Mouse (Mus musculus) heart, postnatal 0 days (tissue): ENCODE data around the gene Ces1b. TPM values are rescaled to one million over a fixed set of nuclear protein-coding genes. Genes with fewer than 3 reads are reported as not detected.

ENCODE experiments used
- ATAC-seq: fragments of 200-750 bp; cut with Nextera tagmentation; 2 replicates; pipeline ENCODE4 v1.8.0; 2017; ENCODE audit warnings: low read depth, moderate number of reproducible peaks, moderate library complexity; ENCODE audit not compliant: insufficient read depth
- DNase-seq: peaks from one replicate; pipeline ENCODE4 v3.0.0-alpha.2; 2016; ENCODE audit warnings: low spot score
- H3K27ac ChIP-seq: fragments of 300-500 bp; sonication (generic); 2 replicates; pipeline ENCODE4 v1.5.1; 2014; ENCODE audit warnings: low read depth, mild to moderate bottlenecking
- H3K27me3 ChIP-seq: fragments of 300-500 bp; sonication (generic); 2 replicates; pipeline ENCODE4 v1.6.1; 2014; ENCODE audit warnings: low read length, mixed read lengths; ENCODE audit not compliant: control insufficient read depth, insufficient read depth
- H3K36me3 ChIP-seq: fragments of 300-500 bp; sonication (generic); replicated peaks from 2 replicates; pipeline ENCODE4 v1.6.1; 2014; ENCODE audit warnings: low read length, mixed read lengths; ENCODE audit not compliant: control insufficient read depth, insufficient read depth
- H3K4me1 ChIP-seq: fragments of 300-500 bp; sonication (generic); 2 replicates; pipeline ENCODE4 v1.6.1; 2014; ENCODE audit warnings: antibody characterized with exemption; ENCODE audit not compliant: control insufficient read depth, insufficient read depth
- H3K4me2 ChIP-seq: fragments of 300-500 bp; sonication (generic); 2 replicates; pipeline ENCODE4 v1.6.1; 2014; ENCODE audit warnings: low read depth, mild to moderate bottlenecking, low read length, moderate library complexity
- H3K4me3 ChIP-seq: fragments of 300-500 bp; sonication (generic); 2 replicates; pipeline ENCODE4 v1.5.1; 2014; ENCODE audit warnings: low read depth, low read length
- H3K9ac ChIP-seq: fragments of 300-500 bp; sonication (generic); replicated peaks from 2 replicates; pipeline ENCODE4 v1.6.1; 2014; ENCODE audit warnings: low read depth, low read length, mixed read lengths
- H3K9me3 ChIP-seq: fragments of 300-500 bp; sonication (generic); replicated peaks from 2 replicates; pipeline ENCODE4 v1.6.1; 2016; ENCODE audit warnings: low read length; ENCODE audit not compliant: control insufficient read depth
- CTCF ChIP-seq: IDR thresholded peaks from 2 replicates; pipeline ENCODE4 v1.5.1; 2016; ENCODE audit warnings: antibody characterized with exemption, control low read depth, low read depth
- EP300 ChIP-seq: IDR thresholded peaks from 2 replicates; pipeline ENCODE4 v1.6.1; 2016; ENCODE audit warnings: antibody characterized with exemption, low read depth
- WGBS: fragments of 180-500 bp; shearing (Covaris S2); extraction: QIAGEN DNeasy Blood & Tissue Kit; methylation state at CpG from one replicate; pipeline ENCODE4 v1.1.7; 2014; 5-methylcytosine and 5-hydroxymethylcytosine counted together
- polyA plus RNA-seq: library from polyadenylated mRNA; unstranded; fragments of >200 nt; fragmentation: Nextera tagmentation; extraction: Ambion mirVana; gene quantifications from 2 replicates; pipeline ENCODE4 v1.2.1, GENCODE M21; 2015
- total RNA-seq: library from RNA; depleted of rRNA; stranded (reverse); fragments of >200 nt; gene quantifications from 2 replicates; pipeline ENCODE4 v1.2.3, GENCODE M21; 2014; ENCODE audit warnings: low replicate concordance; rRNA removed

The Ces1b gene
- not detected in 2 replicates for total RNA-seq
- not detected in 2 replicates for polyA plus RNA-seq

GRCm38 (mm10) chr8:93079887-93080286, at the start of gene Ces1b:
Gene Ces1b (minus strand): TSS chr8:93080017.
- H3K27ac ChIP-seq: no peak within 1 kb of the TSS
- H3K4me2 ChIP-seq: no peak within 1 kb of the TSS
- TF ChIP-seq EP300: no peak
- TF ChIP-seq CTCF: no peak
- no peaks in the 10 kb centered on the region for H3K9me3 ChIP-seq
- DNase-seq: no peak
- H3K4me1 ChIP-seq: no peaks in the 10 kb centered on the region
- WGBS: 49% methylated on average over 2 of the region's 2 CpGs
- no peaks in the 10 kb centered on the region for H3K36me3 ChIP-seq
- H3K27me3 ChIP-seq: no peaks in the 10 kb centered on the region
- ATAC-seq: no peak
- H3K4me3 ChIP-seq: no peak within 1 kb of the TSS
- H3K9ac ChIP-seq: no peak within 1 kb of the TSS

- 66% methylated on average over 2 of the region's 2 CpGs for WGBS
- no peak for DNase-seq
These were observed 46.7 kb upstream of the Ces1b start for GRCm38 (mm10) chr8:93126476-93126875.

DNA sequence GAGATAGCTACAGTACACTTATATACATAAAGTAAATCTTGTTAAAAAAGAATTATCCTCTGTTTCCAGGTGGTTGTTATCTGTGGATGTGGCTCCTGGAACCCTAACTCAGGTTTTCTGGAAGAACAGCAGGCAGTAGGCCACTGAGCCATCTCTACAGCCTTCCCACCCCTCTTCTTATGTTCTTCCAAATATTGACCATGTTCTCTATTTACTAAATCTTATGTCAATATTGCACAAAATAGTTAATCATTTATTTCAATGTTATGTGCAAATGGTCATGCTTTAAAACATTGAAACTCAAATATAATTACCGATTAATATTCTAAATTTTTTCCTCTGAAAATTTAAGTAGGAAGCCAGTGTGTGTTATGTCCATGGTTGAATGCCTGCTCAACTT, 42.2 kb upstream of the Ces1b start:
- DNase-seq (no peak), ATAC-seq (no peak)
- no peaks in the 10 kb centered on the region for H3K9me3 ChIP-seq
- no peaks in the 10 kb centered on the region for H3K36me3 ChIP-seq
- H3K4me1 ChIP-seq: no peaks in the 10 kb centered on the region
- TF ChIP-seq EP300 (no peak), CTCF (no peak)
- H3K4me3 ChIP-seq: no peak overlapping the region
- H3K27ac ChIP-seq: no peak overlapping the region
- WGBS: 67% methylated on average over 1 of the region's 1 CpGs
- no peak overlapping the region for H3K9ac ChIP-seq
- H3K4me2 ChIP-seq: no peak overlapping the region
- no peaks in the 10 kb centered on the region for H3K27me3 ChIP-seq

More at GRCm38 (mm10) chr8:93126476-93126875, 46.7 kb upstream of the Ces1b start:
- Histone ChIP-seq H3K36me3 (no peaks in the 10 kb centered on the region), H3K4me3 (no peak overlapping the region), H3K9me3 (no peaks in the 10 kb centered on the region), H3K9ac (no peak overlapping the region), H3K4me1 (no peaks in the 10 kb centered on the region), H3K27ac (no peak overlapping the region), H3K4me2 (no peak overlapping the region), H3K27me3 (no peaks in the 10 kb centered on the region)
- TF ChIP-seq CTCF (no peak), EP300 (no peak)
- no peak for ATAC-seq

DNA sequence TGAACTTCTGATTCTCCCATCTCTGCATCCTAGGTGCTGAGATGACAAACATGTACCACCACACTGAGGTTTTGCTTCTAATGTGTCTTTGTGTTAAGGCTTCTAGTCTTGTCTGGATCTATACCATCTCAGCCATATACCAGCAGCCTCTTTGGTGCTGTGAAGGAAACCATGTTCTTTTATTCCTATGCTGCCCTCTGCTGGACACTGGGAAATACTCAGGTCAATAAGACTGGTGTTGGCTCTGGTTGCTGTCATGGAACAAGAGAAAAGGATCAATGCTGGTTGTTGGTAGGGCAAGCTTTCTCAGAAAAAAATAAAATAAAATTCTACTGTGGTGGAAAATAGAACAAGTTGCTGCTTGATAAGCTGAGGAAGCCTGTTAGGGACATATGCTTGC, 15.6 kb upstream of the Ces1b start:
- ATAC-seq (no peak), DNase-seq (peak; percentile 17)
- Histone ChIP-seq H3K4me2 (no peak overlapping the region), H3K27me3 (no peaks in the 10 kb centered on the region), H3K9me3 (no peaks in the 10 kb centered on the region), H3K4me1 (no peaks in the 10 kb centered on the region), H3K9ac (no peak overlapping the region), H3K27ac (no peak overlapping the region), H3K4me3 (no peak overlapping the region), H3K36me3 (no peaks in the 10 kb centered on the region)
- TF ChIP-seq EP300 (no peak), CTCF (peak; percentile 72)

DNA sequence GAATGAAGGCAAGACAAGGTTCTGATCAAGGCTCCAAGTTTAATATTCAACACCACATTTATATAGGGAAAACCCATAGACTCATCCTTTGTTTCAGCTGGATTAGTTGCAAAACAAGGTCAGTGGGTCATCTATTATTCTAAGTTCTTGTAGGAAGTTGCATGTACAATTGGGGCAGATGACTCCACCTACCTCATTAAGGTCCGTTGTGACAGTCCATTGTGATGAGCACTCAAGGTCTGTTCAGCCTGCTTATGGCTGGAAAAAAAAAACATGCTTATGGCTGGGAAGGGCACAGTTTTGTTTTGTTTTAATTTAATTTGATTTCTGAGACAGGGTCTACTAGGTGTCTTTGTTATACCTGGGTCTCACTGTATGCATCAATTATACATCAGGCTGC, 11.5 kb upstream of the Ces1b start:
- DNase-seq (no peak), ATAC-seq (no peak)
- Histone ChIP-seq H3K9ac (no peak overlapping the region), H3K27me3 (no peaks in the 10 kb centered on the region), H3K9me3 (no peaks in the 10 kb centered on the region), H3K36me3 (no peaks in the 10 kb centered on the region), H3K4me1 (no peaks in the 10 kb centered on the region), H3K4me3 (no peak overlapping the region), H3K27ac (no peak overlapping the region), H3K4me2 (no peak overlapping the region)
- WGBS: 48% methylated on average over 1 of the region's 1 CpGs
- TF ChIP-seq EP300 (no peak), CTCF (no peak)

DNA sequence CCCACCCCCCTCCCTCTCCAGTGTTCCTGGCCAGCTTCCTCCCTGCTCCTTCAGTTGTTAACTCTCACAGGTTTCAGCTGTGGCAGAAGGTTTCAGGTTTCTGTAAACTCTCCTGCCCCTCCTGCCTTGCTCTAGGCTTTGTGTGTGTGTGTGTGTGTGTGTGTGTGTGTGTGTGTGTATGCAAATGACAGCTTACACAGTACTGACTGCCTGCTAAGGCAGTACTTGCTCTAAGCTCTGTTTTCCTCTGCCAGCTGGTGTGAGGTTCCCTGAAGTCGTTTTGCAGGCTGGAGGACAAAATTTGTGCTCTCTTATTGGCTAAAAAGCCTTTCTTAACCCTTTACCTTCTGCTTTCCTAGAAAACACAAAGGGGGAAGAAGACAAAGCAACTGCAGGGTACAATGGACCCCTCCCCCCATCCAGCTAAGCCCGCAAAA, 8.9 kb upstream of the Ces1b start:
- Histone ChIP-seq H3K9ac (no peak overlapping the region), H3K4me3 (no peak overlapping the region), H3K4me2 (no peak overlapping the region), H3K27ac (no peak overlapping the region), H3K36me3 (no peaks in the 10 kb centered on the region), H3K9me3 (no peaks in the 10 kb centered on the region), H3K4me1 (no peaks in the 10 kb centered on the region), H3K27me3 (no peaks in the 10 kb centered on the region)
- ATAC-seq (no peak), DNase-seq (no peak)
- TF ChIP-seq CTCF (no peak), EP300 (no peak)
- 15% methylated on average over 2 of the region's 2 CpGs for WGBS
